Mouse (Mus musculus) right cerebral cortex, adult 2 months (tissue): ENCODE measurements around the gene Cpm.
"Not testable (repeated sequence)": the region's sequence is repeated elsewhere in the genome, so short reads cannot be mapped to it uniquely, and the experiment has no call there.

Source experiments
- DNase-seq, 2 experiments: peaks; one replicate each; pipeline ENCODE4 v3.0.0; 2021 to 2022; ENCODE audit warnings: low spot score in 2 of 2

Gene Cpm

GRCm38 (mm10) chr10:117607051-117607803, 22.1 kb upstream of the Cpm start:
- DNase-seq: no peak

- DNase-seq: no peak
Observed at GRCm38 (mm10) chr10:117607804-117608279, 21.5 kb upstream of the Cpm start.

GRCm38 (mm10) chr10:117608487-117608886, 20.8 kb upstream of the Cpm start:
- DNase-seq: no peak

GRCm38 (mm10) chr10:117608988-117609809, 20.1 kb upstream of the Cpm start:
- no peak for DNase-seq

- DNase-seq: no peak
Observed at GRCm38 (mm10) chr10:117609810-117610090, 19.6 kb upstream of the Cpm start.

GRCm38 (mm10) chr10:117610160-117610764, 19.0 kb upstream of the Cpm start:
- DNase-seq: no peak

- no peak for DNase-seq
Observed at GRCm38 (mm10) chr10:117610794-117611384, 18.4 kb upstream of the Cpm start.

GRCm38 (mm10) chr10:117611503-117611902, 17.8 kb upstream of the Cpm start:
- DNase-seq: no peak

- DNase-seq: no peak
Observed at GRCm38 (mm10) chr10:117611976-117612375, 17.3 kb upstream of the Cpm start.

GRCm38 (mm10) chr10:117612621-117613584, 16.4 kb upstream of the Cpm start:
- no peak for DNase-seq

- DNase-seq: no peak
Observed at GRCm38 (mm10) chr10:117613960-117614359, 15.3 kb upstream of the Cpm start.

GRCm38 (mm10) chr10:117614387-117614786, 14.9 kb upstream of the Cpm start:
- DNase-seq: no peak

GRCm38 (mm10) chr10:117615239-117615638, 14.1 kb upstream of the Cpm start:
- no peak for DNase-seq

GRCm38 (mm10) chr10:117615746-117616145, 13.6 kb upstream of the Cpm start:
- no peak for DNase-seq

GRCm38 (mm10) chr10:117616191-117616680, 13.1 kb upstream of the Cpm start:
- no peak for DNase-seq

GRCm38 (mm10) chr10:117616765-117617164, 12.5 kb upstream of the Cpm start:
- DNase-seq: not testable (repeated sequence)

GRCm38 (mm10) chr10:117617568-117618345, 11.5 kb upstream of the Cpm start:
- DNase-seq: no peak

- no peak for DNase-seq
Observed at GRCm38 (mm10) chr10:117619041-117619861, 10.0 kb upstream of the Cpm start.

GRCm38 (mm10) chr10:117619862-117620179, 9.5 kb upstream of the Cpm start:
- DNase-seq: no peak
